Mouse (Mus musculus): ENCODE measurements around the gene Rab3d. TPM values are rescaled to one million over a fixed set of nuclear protein-coding genes. Genes with fewer than 3 reads are reported as not detected.
A peak's percentile ranks its signal among the peaks of the same experiment; 100 is the strongest.

Gene Rab3d
- total RNA-seq, 1 experiment = 4.4 TPM

DNA sequence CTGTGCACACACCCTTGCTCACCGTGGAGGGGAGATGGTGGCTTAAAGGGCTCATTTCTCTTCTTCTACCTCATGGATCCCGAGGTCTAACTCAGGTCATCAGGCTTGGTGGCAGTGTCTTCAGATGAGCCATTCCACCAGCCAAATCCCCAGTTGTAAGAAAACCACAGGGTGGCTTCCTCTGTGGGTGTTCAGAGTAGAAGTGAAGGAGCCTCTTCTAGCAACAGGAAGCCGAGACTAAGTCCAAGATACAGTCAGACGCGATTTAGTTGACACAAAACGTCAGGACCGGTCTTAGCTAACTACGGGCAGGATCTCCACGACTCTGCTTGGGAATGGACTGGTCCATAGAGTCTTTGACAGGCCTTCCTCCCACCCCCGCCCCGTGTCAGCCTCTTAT, 9.8 kb downstream of the Rab3d start:
- DNase-seq (ENCODE audit: low read depth, low spot score) = no peak
- H3K4me1 ChIP-seq (ENCODE audit: control insufficient read depth in 2 of 2, insufficient read depth in 2 of 2, low read length in 2 of 2, poor library complexity in 1 of 2) = peaks cover 0 to 1% of the 10 kb centered on the region in 2 experiments; a peak in 1 of 4 replicates
- TF ChIP-seq HCFC1 (IDR thresholded peaks at IDR 0.05; ENCODE audit: borderline replicate concordance, insufficient read depth, low read length) = no peak
- no peaks in the 10 kb centered on the region for H3K36me3 ChIP-seq (ENCODE audit: control insufficient read depth, insufficient read depth, low read length, poor library complexity, severe bottlenecking)
- H3K27ac ChIP-seq (ENCODE audit: insufficient read depth, low read depth, low read length, poor library complexity, severe bottlenecking) = no peak overlapping the region
- H3K4me3 ChIP-seq (ENCODE audit: insufficient read depth in 1 of 2, low read depth in 1 of 2, low read length in 2 of 2, poor library complexity in 1 of 2, severe bottlenecking in 1 of 2) = no peak overlapping the region
- H3K9me3 ChIP-seq (ENCODE audit: control insufficient read depth, insufficient read depth, low read depth, low read length) = no peaks in the 10 kb centered on the region
- in situ Hi-C loops (cut with MboI; ENCODE audit: low sequenced_read_pairs in 2 of 2, unreplicated experiment in 2 of 2) = no loop called here
- no peak overlapping the region for H3K9ac ChIP-seq (ENCODE audit: insufficient read depth, low read depth, low read length, poor library complexity, severe bottlenecking)

DNA sequence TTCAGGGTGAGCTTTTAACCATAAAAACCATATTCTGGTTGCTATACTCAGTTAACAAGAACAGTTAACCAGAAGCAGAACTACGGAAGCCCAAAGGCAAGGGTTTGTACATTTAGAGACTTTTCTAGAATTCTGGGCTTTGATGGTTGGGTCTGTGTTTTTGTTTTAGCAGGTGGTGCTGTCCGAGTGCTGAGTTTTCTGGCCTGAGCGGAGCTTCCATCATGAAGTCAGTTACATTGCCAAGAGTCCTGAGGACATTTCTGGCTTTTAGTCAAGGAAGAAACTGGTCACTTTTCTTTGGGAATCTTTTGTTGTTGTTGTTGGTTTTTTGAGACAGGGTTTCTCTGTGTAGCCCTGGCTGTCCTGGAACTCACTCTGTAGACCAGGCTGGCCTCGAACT, 14.0 kb downstream of the Rab3d start:
- no peak overlapping the region for H3K9ac ChIP-seq (ENCODE audit: insufficient read depth, low read depth, low read length, poor library complexity, severe bottlenecking)
- H3K4me1 ChIP-seq (ENCODE audit: control insufficient read depth in 2 of 2, insufficient read depth in 2 of 2, low read length in 2 of 2, poor library complexity in 1 of 2) = peaks cover 0 to 4% of the 10 kb centered on the region in 2 experiments; a peak in 1 of 4 replicates
- DNase-seq (ENCODE audit: low read depth, low spot score) = no peak
- no peak overlapping the region for H3K27ac ChIP-seq (ENCODE audit: insufficient read depth, low read depth, low read length, poor library complexity, severe bottlenecking)
- H3K9me3 ChIP-seq (ENCODE audit: control insufficient read depth, insufficient read depth, low read depth, low read length) = no peaks in the 10 kb centered on the region
- in situ Hi-C loops (cut with MboI; ENCODE audit: low sequenced_read_pairs in 2 of 2, unreplicated experiment in 2 of 2) = no loop called here
- TF ChIP-seq ZNF384 (IDR thresholded peaks at IDR 0.05; ENCODE audit: low read depth, low read length) = no peak
- H3K4me3 ChIP-seq (ENCODE audit: insufficient read depth in 1 of 2, low read depth in 1 of 2, low read length in 2 of 2, poor library complexity in 1 of 2, severe bottlenecking in 1 of 2) = no peak overlapping the region
- no peaks in the 10 kb centered on the region for H3K36me3 ChIP-seq (ENCODE audit: control insufficient read depth, insufficient read depth, low read length, poor library complexity, severe bottlenecking)

DNA sequence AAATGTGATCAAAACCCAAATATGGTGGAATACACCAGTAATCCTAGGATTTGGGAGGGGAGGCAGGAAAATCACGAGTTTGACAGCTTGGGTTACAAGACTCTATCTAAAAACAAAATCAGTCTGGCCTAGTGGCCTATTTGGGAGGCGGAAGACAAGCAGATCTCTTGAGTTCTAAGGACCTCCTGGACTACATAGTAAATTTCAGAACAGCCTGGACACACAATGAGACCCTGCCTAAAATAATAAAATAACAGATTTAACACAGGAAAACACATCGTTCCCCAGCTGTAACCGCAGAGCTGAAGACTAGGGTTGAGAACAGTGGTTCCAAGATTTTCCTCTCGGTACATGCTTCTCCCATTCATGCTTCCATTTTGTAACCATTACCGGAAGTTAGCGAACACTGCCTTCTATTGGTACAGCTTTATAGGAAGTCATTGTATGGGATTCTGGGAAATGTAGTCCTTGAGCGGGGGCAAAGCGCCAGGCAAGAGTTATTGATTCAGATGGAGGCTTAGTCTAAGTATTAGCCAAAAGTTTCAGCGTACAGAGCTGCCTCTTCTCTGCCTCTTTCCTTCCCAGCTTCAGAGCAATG, 16.7 kb downstream of the Rab3d start:
- Histone ChIP-seq H3K9me3 (ENCODE audit: control insufficient read depth, insufficient read depth, low read depth, low read length) (no peaks in the 10 kb centered on the region), H3K4me1 (ENCODE audit: control insufficient read depth in 2 of 2, insufficient read depth in 2 of 2, low read length in 2 of 2, poor library complexity in 1 of 2) (peaks cover 0 to 4% of the 10 kb centered on the region in 2 experiments; a peak in 1 of 4 replicates), H3K36me3 (ENCODE audit: control insufficient read depth, insufficient read depth, low read length, poor library complexity, severe bottlenecking) (no peaks in the 10 kb centered on the region), H3K9ac (ENCODE audit: insufficient read depth, low read depth, low read length, poor library complexity, severe bottlenecking) (peak overlapping the region; percentile 13; the same call in 1 of the 2 replicates), H3K4me3 (ENCODE audit: insufficient read depth in 1 of 2, low read depth in 1 of 2, low read length in 2 of 2, poor library complexity in 1 of 2, severe bottlenecking in 1 of 2) (peak overlapping the region; percentile 30 to 81), H3K27ac (ENCODE audit: insufficient read depth, low read depth, low read length, poor library complexity, severe bottlenecking) (no peak overlapping the region)
- in situ Hi-C loops (cut with MboI; ENCODE audit: low sequenced_read_pairs in 2 of 2, unreplicated experiment in 2 of 2) = no loop called here
- TF ChIP-seq ZC3H11A (IDR thresholded peaks at IDR 0.05; ENCODE audit: borderline replicate concordance, low read depth, low read length) (no peak), HCFC1 (IDR thresholded peaks at IDR 0.05; ENCODE audit: borderline replicate concordance, insufficient read depth, low read length) (peak; percentile 94)
- peak; percentile 53 for DNase-seq (ENCODE audit: low read depth, low spot score)

DNA sequence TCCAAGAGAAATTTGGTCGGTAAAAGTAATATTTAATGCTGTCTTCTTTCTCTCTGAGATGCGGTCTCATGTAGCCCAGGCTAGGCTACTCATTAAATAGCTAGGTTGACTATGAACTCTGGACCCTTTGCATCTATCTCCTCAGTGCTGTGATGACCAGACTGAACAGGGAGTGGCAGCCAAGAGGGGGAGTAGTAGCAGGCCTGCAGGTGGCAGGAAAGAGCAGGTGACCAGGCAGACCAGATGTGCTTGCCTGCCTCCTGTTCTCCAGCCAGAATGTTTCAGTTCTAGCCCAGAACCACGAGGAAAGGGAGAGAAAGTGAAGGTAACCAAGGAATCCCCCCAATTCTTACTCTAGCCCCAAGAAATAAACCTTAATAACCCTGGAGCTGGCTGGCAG, 28.8 kb downstream of the Rab3d start:
- in situ Hi-C loops (cut with MboI; ENCODE audit: low sequenced_read_pairs in 2 of 2, unreplicated experiment in 2 of 2) = no loop called here
- Histone ChIP-seq H3K9me3 (ENCODE audit: control insufficient read depth, insufficient read depth, low read depth, low read length) (0 out of 2 replicates have a peak, but pooled peaks cover 2% of the 10 kb centered on the region), H3K4me1 (ENCODE audit: control insufficient read depth in 2 of 2, insufficient read depth in 2 of 2, low read length in 2 of 2, poor library complexity in 1 of 2) (no peaks in the 10 kb centered on the region), H3K9ac (ENCODE audit: insufficient read depth, low read depth, low read length, poor library complexity, severe bottlenecking) (no peak overlapping the region), H3K4me3 (ENCODE audit: insufficient read depth in 1 of 2, low read depth in 1 of 2, low read length in 2 of 2, poor library complexity in 1 of 2, severe bottlenecking in 1 of 2) (no peak overlapping the region), H3K27ac (ENCODE audit: insufficient read depth, low read depth, low read length, poor library complexity, severe bottlenecking) (no peak overlapping the region), H3K36me3 (ENCODE audit: control insufficient read depth, insufficient read depth, low read length, poor library complexity, severe bottlenecking) (no peaks in the 10 kb centered on the region)
- TF ChIP-seq ZNF384 (IDR thresholded peaks at IDR 0.05; ENCODE audit: low read depth, low read length) (no peak), CHD2 (IDR thresholded peaks at IDR 0.05; ENCODE audit: low read depth, low read length) (no peak), HCFC1 (IDR thresholded peaks at IDR 0.05; ENCODE audit: borderline replicate concordance, insufficient read depth, low read length) (no peak), MAFK (IDR thresholded peaks at IDR 0.05; ENCODE audit: insufficient read depth, low read depth, low read length) (no peak), ZC3H11A (IDR thresholded peaks at IDR 0.05; ENCODE audit: borderline replicate concordance, low read depth, low read length) (no peak)
- DNase-seq (ENCODE audit: low read depth, low spot score) = no peak

DNA sequence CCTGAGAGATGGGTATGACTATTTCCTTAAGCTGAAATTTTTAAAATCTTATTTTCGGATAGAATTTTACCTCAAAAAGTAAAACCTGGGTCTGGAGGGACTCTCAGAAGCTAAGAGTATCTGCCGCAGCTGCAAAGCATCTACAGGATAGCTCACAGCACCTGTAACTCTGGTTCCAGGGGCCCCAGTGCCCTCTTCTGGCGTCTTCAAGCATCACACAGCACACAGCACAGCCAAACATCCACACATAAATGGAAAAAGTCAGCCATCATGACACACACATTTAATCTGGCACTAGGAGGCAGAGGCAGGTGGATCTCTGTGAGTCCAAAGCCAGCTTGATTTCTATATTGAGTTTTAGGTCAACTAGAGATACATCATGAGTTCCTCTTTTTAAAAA, 41.4 kb downstream of the Rab3d start:
- Histone ChIP-seq H3K9me3 (ENCODE audit: control insufficient read depth, insufficient read depth, low read depth, low read length) (peaks cover 13% of the 10 kb centered on the region), H3K4me1 (ENCODE audit: control insufficient read depth in 2 of 2, insufficient read depth in 2 of 2, low read length in 2 of 2, poor library complexity in 1 of 2) (no peaks in the 10 kb centered on the region; a peak in 1 of 4 replicates), H3K9ac (ENCODE audit: insufficient read depth, low read depth, low read length, poor library complexity, severe bottlenecking) (no peak overlapping the region), H3K27ac (ENCODE audit: insufficient read depth, low read depth, low read length, poor library complexity, severe bottlenecking) (no peak overlapping the region), H3K4me3 (ENCODE audit: insufficient read depth in 1 of 2, low read depth in 1 of 2, low read length in 2 of 2, poor library complexity in 1 of 2, severe bottlenecking in 1 of 2) (no peak overlapping the region), H3K36me3 (ENCODE audit: control insufficient read depth, insufficient read depth, low read length, poor library complexity, severe bottlenecking) (no peaks in the 10 kb centered on the region)
- DNase-seq (ENCODE audit: low read depth, low spot score) = no peak
- in situ Hi-C loops (cut with MboI; ENCODE audit: low sequenced_read_pairs in 2 of 2, unreplicated experiment in 2 of 2) = no loop called here
- TF ChIP-seq MAFK (IDR thresholded peaks at IDR 0.05; ENCODE audit: insufficient read depth, low read depth, low read length) (no peak), ZNF384 (IDR thresholded peaks at IDR 0.05; ENCODE audit: low read depth, low read length) (no peak), HCFC1 (IDR thresholded peaks at IDR 0.05; ENCODE audit: borderline replicate concordance, insufficient read depth, low read length) (no peak), CHD2 (IDR thresholded peaks at IDR 0.05; ENCODE audit: low read depth, low read length) (no peak), ZC3H11A (IDR thresholded peaks at IDR 0.05; ENCODE audit: borderline replicate concordance, low read depth, low read length) (no peak)

Data from ES-E14 (cell line).